Mouse (Mus musculus): Measurements from ENCODE around the gene Olfr554. TPM values are rescaled to one million over a fixed set of nuclear protein-coding genes. Genes with fewer than 3 reads are reported as not detected.
"Not testable (repeated sequence)": the region's sequence is repeated elsewhere in the genome, so short reads cannot be mapped to it uniquely, and the experiment has no call there.

The Olfr554 gene
- not detected in 2 replicates for polyA plus RNA-seq (2016; fragmentation: Nextera tagmentation; extraction: Ambion mirVana)

- no peak within 1 kb of the TSS for H3K4me3 ChIP-seq
- H3K27ac ChIP-seq (ENCODE audit: poor library complexity, severe bottlenecking): no peak within 1 kb of the TSS
- no peaks in the 10 kb centered on the region for H3K36me3 ChIP-seq
- ATAC-seq (ENCODE audit: insufficient number of reproducible peaks, low FRiP score): no peak
- H3K4me1 ChIP-seq (replicated peaks): no peaks in the 10 kb centered on the region
- H3K27me3 ChIP-seq (replicated peaks): no peaks in the 10 kb centered on the region
- no peak within 1 kb of the TSS for H3K4me2 ChIP-seq
- H3K9ac ChIP-seq: no peak within 1 kb of the TSS
- H3K9me3 ChIP-seq (replicated peaks): no peaks in the 10 kb centered on the region
- WGBS: 70% methylated on average over 1 of the region's 1 CpGs
These were observed at the start of gene Olfr554 for GRCm38 (mm10) chr7:102638132-102638531. TSS of gene Olfr554 (plus strand) at chr7:102638432.

DNA sequence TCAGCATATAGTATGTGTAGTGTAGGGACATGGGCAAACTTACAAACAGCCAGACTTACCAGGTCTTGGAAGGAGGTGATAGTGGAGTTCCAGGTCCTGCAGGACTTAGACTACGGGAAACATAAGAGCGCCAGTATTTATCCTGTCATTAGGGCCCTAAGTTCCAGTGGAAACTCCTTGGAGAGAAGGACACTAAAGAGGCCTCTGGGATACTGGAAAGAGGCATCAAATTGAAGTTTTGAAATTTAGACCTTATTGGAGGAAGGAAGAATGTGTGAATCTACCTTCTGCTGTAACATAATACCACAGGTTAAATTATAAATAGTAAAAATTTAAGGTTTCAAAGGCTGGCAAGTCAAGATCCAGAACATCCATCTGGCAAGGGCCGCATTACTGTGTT, 46.4 kb upstream of the Olfr554 start, which contains the start of gene Olfr551:
TSS of gene Olfr551 (minus strand) at position 101 of the 400 bp plus-strand sequence.
- Histone ChIP-seq H3K4me3 (no peak within 1 kb of the TSS), H3K4me1 (replicated peaks) (no peaks in the 10 kb centered on the region), H3K4me2 (no peak within 1 kb of the TSS), H3K9ac (no peak within 1 kb of the TSS), H3K27ac (ENCODE audit: poor library complexity, severe bottlenecking) (no peak within 1 kb of the TSS), H3K27me3 (replicated peaks) (no peaks in the 10 kb centered on the region), H3K36me3 (no peaks in the 10 kb centered on the region), H3K9me3 (replicated peaks) (no peaks in the 10 kb centered on the region)
- ATAC-seq (ENCODE audit: insufficient number of reproducible peaks, low FRiP score): no peak
- 87% methylated on average over 3 of the region's 3 CpGs for WGBS

GRCm38 (mm10) chr7:102597378-102598031, 40.7 kb upstream of the Olfr554 start, which contains the start of gene Olfr552:
TSS of gene Olfr552 (plus strand) at chr7:102597770.
- no peaks in the 10 kb centered on the region for H3K36me3 ChIP-seq
- no peak for ATAC-seq (ENCODE audit: insufficient number of reproducible peaks, low FRiP score)
- H3K27me3 ChIP-seq (replicated peaks): no peaks in the 10 kb centered on the region
- 52% methylated on average over 1 of the region's 1 CpGs for WGBS
- no peak within 1 kb of the TSS for H3K4me3 ChIP-seq
- no peak within 1 kb of the TSS for H3K4me2 ChIP-seq
- no peaks in the 10 kb centered on the region for H3K9me3 ChIP-seq (replicated peaks)
- no peaks in the 10 kb centered on the region for H3K4me1 ChIP-seq (replicated peaks)
- no peak within 1 kb of the TSS for H3K27ac ChIP-seq (ENCODE audit: poor library complexity, severe bottlenecking)
- no peak within 1 kb of the TSS for H3K9ac ChIP-seq

DNA sequence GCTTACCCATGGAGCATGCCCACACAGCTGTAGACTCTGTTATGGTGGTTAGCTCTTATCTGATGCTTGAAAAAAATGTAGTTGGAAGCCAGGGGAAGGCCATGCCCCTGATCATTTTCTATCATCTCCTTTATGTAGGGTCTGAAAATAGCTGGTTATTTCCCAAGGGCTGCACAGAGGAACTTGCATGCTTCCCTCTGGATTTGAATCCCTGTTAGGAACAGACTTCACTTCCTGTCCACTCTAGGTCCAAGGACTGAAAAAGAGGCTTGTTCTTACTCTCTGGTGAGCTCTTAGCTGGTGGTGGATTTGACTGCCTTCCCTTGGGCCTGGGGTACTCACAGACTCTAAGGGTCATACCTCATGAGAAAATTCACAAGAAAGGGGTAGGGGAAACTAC, 20.1 kb upstream of the Olfr554 start, which contains the start of gene Olfr553:
TSS of gene Olfr553 (minus strand) at position 101 of the 400 bp plus-strand sequence.
- ATAC-seq (ENCODE audit: insufficient number of reproducible peaks, low FRiP score): no peak
- Histone ChIP-seq H3K27ac (ENCODE audit: poor library complexity, severe bottlenecking) (no peak within 1 kb of the TSS), H3K4me2 (no peak within 1 kb of the TSS), H3K27me3 (replicated peaks) (no peaks in the 10 kb centered on the region), H3K9ac (no peak within 1 kb of the TSS), H3K9me3 (replicated peaks) (no peaks in the 10 kb centered on the region), H3K4me1 (replicated peaks) (no peaks in the 10 kb centered on the region), H3K36me3 (no peaks in the 10 kb centered on the region), H3K4me3 (no peak within 1 kb of the TSS)

- 46% methylated on average over 5 of the region's 5 CpGs for WGBS
- no peaks in the 10 kb centered on the region for H3K36me3 ChIP-seq
- ATAC-seq (ENCODE audit: insufficient number of reproducible peaks, low FRiP score): no peak
These were observed 18.6 kb upstream of the Olfr554 start for GRCm38 (mm10) chr7:102619608-102620007.

GRCm38 (mm10) chr7:102620368-102620767, 17.9 kb upstream of the Olfr554 start:
- H3K9ac ChIP-seq; ATAC-seq (ENCODE audit: insufficient number of reproducible peaks, low FRiP score); H3K36me3 ChIP-seq; H3K27me3 ChIP-seq (replicated peaks); H3K27ac ChIP-seq (ENCODE audit: poor library complexity, severe bottlenecking); H3K9me3 ChIP-seq (replicated peaks); H3K4me3 ChIP-seq; H3K4me2 ChIP-seq; H3K4me1 ChIP-seq (replicated peaks): not testable (repeated sequence)
- WGBS: 85% methylated on average over 19 of the region's 19 CpGs

More at GRCm38 (mm10) chr7:102619608-102620007, 18.6 kb upstream of the Olfr554 start:
- Histone ChIP-seq H3K27ac (ENCODE audit: poor library complexity, severe bottlenecking) (no peak overlapping the region), H3K4me2 (no peak overlapping the region), H3K4me3 (no peak overlapping the region), H3K27me3 (replicated peaks) (no peaks in the 10 kb centered on the region), H3K4me1 (replicated peaks) (no peaks in the 10 kb centered on the region), H3K9me3 (replicated peaks) (no peaks in the 10 kb centered on the region), H3K9ac (no peak overlapping the region)

- no peak for ATAC-seq (ENCODE audit: insufficient number of reproducible peaks, low FRiP score)
- Histone ChIP-seq H3K9me3 (replicated peaks) (no peaks in the 10 kb centered on the region), H3K9ac (no peak overlapping the region), H3K27ac (ENCODE audit: poor library complexity, severe bottlenecking) (no peak overlapping the region), H3K4me1 (replicated peaks) (no peaks in the 10 kb centered on the region), H3K4me3 (no peak overlapping the region), H3K36me3 (no peaks in the 10 kb centered on the region), H3K4me2 (no peak overlapping the region), H3K27me3 (replicated peaks) (no peaks in the 10 kb centered on the region)
- 34% methylated on average over 3 of the region's 3 CpGs for WGBS
These were observed 1.6 kb upstream of the Olfr554 start for GRCm38 (mm10) chr7:102636665-102637064.

- H3K9ac ChIP-seq; H3K36me3 ChIP-seq; H3K4me2 ChIP-seq; H3K4me1 ChIP-seq (replicated peaks); H3K4me3 ChIP-seq; H3K27me3 ChIP-seq (replicated peaks); H3K9me3 ChIP-seq (replicated peaks); ATAC-seq (ENCODE audit: insufficient number of reproducible peaks, low FRiP score); H3K27ac ChIP-seq (ENCODE audit: poor library complexity, severe bottlenecking): not testable (repeated sequence)
- WGBS: 40% methylated on average over 4 of the region's 4 CpGs
These were observed 6.7 kb downstream of the Olfr554 start for GRCm38 (mm10) chr7:102644945-102645344.

DNA sequence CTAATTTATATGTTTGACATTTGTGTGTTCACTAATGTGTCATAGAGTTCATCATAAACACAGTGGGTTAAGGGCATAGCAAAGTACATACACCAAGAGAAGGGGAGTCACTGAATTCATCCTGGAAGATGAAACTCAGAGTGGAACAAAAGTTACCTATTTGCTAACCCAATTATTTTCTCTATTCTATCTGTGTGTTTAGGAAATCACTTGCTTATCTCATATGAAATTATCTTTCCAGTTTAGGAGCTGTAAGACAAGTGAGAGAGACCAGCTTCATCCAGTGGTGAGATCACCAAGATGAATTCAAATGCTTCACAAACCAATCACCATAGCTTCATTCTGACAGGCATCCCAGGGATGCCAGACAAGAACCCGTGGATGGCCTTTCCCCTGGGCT, 20.3 kb downstream of the Olfr554 start, which contains the start of gene Olfr555:
TSS of gene Olfr555 (plus strand) at position 301 of the 400 bp plus-strand sequence.
- no peak for ATAC-seq (ENCODE audit: insufficient number of reproducible peaks, low FRiP score)
- H3K9me3 ChIP-seq (replicated peaks): no peaks in the 10 kb centered on the region
- no peak within 1 kb of the TSS for H3K4me2 ChIP-seq
- H3K27me3 ChIP-seq (replicated peaks): no peaks in the 10 kb centered on the region
- 66% methylated on average over 1 of the region's 1 CpGs for WGBS
- no peak within 1 kb of the TSS for H3K9ac ChIP-seq
- no peaks in the 10 kb centered on the region for H3K36me3 ChIP-seq
- H3K27ac ChIP-seq (ENCODE audit: poor library complexity, severe bottlenecking): no peak within 1 kb of the TSS
- H3K4me3 ChIP-seq: no peak within 1 kb of the TSS
- no peaks in the 10 kb centered on the region for H3K4me1 ChIP-seq (replicated peaks)

DNA sequence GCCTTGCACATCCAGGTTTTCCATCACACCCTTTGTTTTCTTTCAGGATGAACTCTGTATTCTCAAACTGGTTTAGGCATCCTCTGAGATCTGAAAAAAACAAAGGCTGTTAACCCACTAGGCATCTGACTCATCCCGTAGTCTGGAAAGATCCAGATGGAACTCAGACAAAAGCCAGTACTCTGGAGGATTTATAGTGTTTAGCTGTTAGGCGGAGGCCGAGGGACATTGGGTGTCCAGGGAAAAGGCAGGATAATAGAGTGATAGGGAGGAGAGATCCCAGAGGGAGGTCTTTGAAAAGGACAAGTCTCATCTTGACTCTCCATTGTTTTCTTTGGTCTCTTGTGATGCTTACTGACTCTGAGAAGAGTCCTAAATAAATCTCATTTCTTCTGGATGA, 26.4 kb downstream of the Olfr554 start, which contains the start of gene Olfr556:
TSS of gene Olfr556 (plus strand) at position 301 of the 400 bp plus-strand sequence.
- 56% methylated on average over 3 of the region's 3 CpGs for WGBS
- H3K27me3 ChIP-seq (replicated peaks): no peaks in the 10 kb centered on the region
- no peaks in the 10 kb centered on the region for H3K4me1 ChIP-seq (replicated peaks)
- H3K9ac ChIP-seq: no peak within 1 kb of the TSS
- H3K9me3 ChIP-seq (replicated peaks): no peaks in the 10 kb centered on the region
- no peak within 1 kb of the TSS for H3K4me3 ChIP-seq
- H3K27ac ChIP-seq (ENCODE audit: poor library complexity, severe bottlenecking): no peak within 1 kb of the TSS
- no peak for ATAC-seq (ENCODE audit: insufficient number of reproducible peaks, low FRiP score)
- H3K4me2 ChIP-seq: no peak within 1 kb of the TSS
- no peaks in the 10 kb centered on the region for H3K36me3 ChIP-seq

DNA sequence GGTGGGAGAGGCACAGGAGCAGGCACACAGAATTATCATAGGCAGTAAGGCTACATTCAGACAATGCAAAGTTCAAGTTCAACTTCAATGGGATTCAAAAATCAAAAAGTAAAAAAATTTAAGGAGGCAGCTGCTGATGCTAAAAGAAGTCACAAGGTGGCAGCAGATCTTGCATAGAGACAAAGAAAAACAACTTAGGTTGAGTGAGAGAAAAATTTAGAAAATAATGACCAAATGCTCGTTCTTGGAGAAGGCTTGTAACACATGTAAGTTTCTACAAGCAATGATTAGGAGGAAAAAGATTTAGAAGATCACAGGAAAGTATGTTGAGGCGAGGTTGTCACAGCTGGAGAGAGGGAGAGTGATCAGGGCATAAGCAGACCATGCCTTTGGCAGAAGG, 27.1 kb downstream of the Olfr554 start:
- Histone ChIP-seq H3K4me2 (no peak overlapping the region), H3K4me1 (replicated peaks) (no peaks in the 10 kb centered on the region)
- WGBS: 29% methylated on average over 2 of the region's 2 CpGs

GRCm38 (mm10) chr7:102676225-102676624, 38.0 kb downstream of the Olfr554 start:
- ATAC-seq (ENCODE audit: insufficient number of reproducible peaks, low FRiP score): no peak
- no peak overlapping the region for H3K4me3 ChIP-seq
- peaks cover 12% of the 10 kb centered on the region for H3K36me3 ChIP-seq
- 66% methylated on average over 2 of the region's 2 CpGs for WGBS
- no peak overlapping the region for H3K9ac ChIP-seq
- no peak overlapping the region for H3K4me2 ChIP-seq
- no peak overlapping the region for H3K27ac ChIP-seq (ENCODE audit: poor library complexity, severe bottlenecking)
- no peaks in the 10 kb centered on the region for H3K27me3 ChIP-seq (replicated peaks)
- H3K9me3 ChIP-seq (replicated peaks): no peaks in the 10 kb centered on the region
- peaks cover 11% of the 10 kb centered on the region for H3K4me1 ChIP-seq (replicated peaks)

More for the DNA sequence above, 27.1 kb downstream of the Olfr554 start:
- Histone ChIP-seq H3K4me3 (no peak overlapping the region), H3K9me3 (replicated peaks) (no peaks in the 10 kb centered on the region), H3K27ac (ENCODE audit: poor library complexity, severe bottlenecking) (no peak overlapping the region), H3K9ac (no peak overlapping the region), H3K27me3 (replicated peaks) (no peaks in the 10 kb centered on the region), H3K36me3 (no peaks in the 10 kb centered on the region)
- ATAC-seq (ENCODE audit: insufficient number of reproducible peaks, low FRiP score): no peak

Measured in heart, embryonic 12.5 days (tissue).